Mouse (Mus musculus) kidney, postnatal 0 days (tissue): ENCODE measurements around the gene Ccsap. TPM values are rescaled to one million over a fixed set of nuclear protein-coding genes. Genes with fewer than 3 reads are reported as not detected.
A peak's percentile ranks its signal among the peaks of the same experiment; 100 is the strongest.

Experiments used
- ATAC-seq: fragments of 200-750 bp; cut with Nextera tagmentation; replicated peaks from 2 replicates; pipeline ENCODE4 v1.8.0; 2017; ENCODE audit warnings: low read depth, moderate number of reproducible peaks, moderate TSS enrichment, moderate library complexity; ENCODE audit not compliant: low FRiP score
- DNase-seq: peaks from one replicate; pipeline ENCODE4 v3.0.0-alpha.2; 2016; ENCODE audit warnings: low spot score
- H3K27ac ChIP-seq: fragments of 300-500 bp; sonication (generic); 2 replicates; pipeline ENCODE4 v1.5.1; 2014; ENCODE audit warnings: mild to moderate bottlenecking
- H3K27me3 ChIP-seq: fragments of 300-500 bp; sonication (generic); 2 replicates; pipeline ENCODE4 v1.6.1; 2014; ENCODE audit warnings: low read length, mixed read lengths; ENCODE audit not compliant: insufficient read depth
- H3K36me3 ChIP-seq: fragments of 300-500 bp; sonication (generic); 2 replicates; pipeline ENCODE4 v1.6.1; 2014; ENCODE audit warnings: low read length, mixed read lengths; ENCODE audit not compliant: insufficient read depth
- H3K4me1 ChIP-seq: fragments of 300-500 bp; sonication (generic); replicated peaks from 2 replicates; pipeline ENCODE4 v1.6.1; 2014; ENCODE audit warnings: antibody characterized with exemption, low read length, mixed read lengths; ENCODE audit not compliant: insufficient read depth
- H3K4me2 ChIP-seq: fragments of 300-500 bp; sonication (generic); 2 replicates; pipeline ENCODE4 v1.6.1; 2014; ENCODE audit warnings: mild to moderate bottlenecking, low read length, moderate library complexity, mixed read lengths
- H3K4me3 ChIP-seq: fragments of 300-500 bp; sonication (generic); replicated peaks from 2 replicates; pipeline ENCODE4 v1.5.1; 2014; ENCODE audit warnings: low read depth, low read length
- H3K9ac ChIP-seq: fragments of 300-500 bp; sonication (generic); 2 replicates; pipeline ENCODE4 v1.6.1; 2014; ENCODE audit warnings: low read depth, low read length
- H3K9me3 ChIP-seq: fragments of 300-500 bp; sonication (generic); replicated peaks from 2 replicates; pipeline ENCODE4 v1.6.1; 2016; ENCODE audit warnings: low read length, inconsistent platforms, mixed read lengths
- CTCF ChIP-seq: IDR thresholded peaks from 2 replicates; pipeline ENCODE4 v1.5.1; 2016; ENCODE audit warnings: antibody characterized with exemption, low read depth, mild to moderate bottlenecking, moderate library complexity
- WGBS: fragments of 180-500 bp; shearing (Covaris S2); extraction: QIAGEN DNeasy Blood & Tissue Kit; methylation state at CpG from one replicate; pipeline ENCODE4 v1.1.7; 2014; 5-methylcytosine and 5-hydroxymethylcytosine counted together
- polyA plus RNA-seq: library from polyadenylated mRNA; unstranded; fragments of >200 nt; fragmentation: Nextera tagmentation; extraction: Ambion mirVana; gene quantifications from 2 replicates; pipeline ENCODE4 v1.2.1, GENCODE M21; 2015

Ccsap gene
- polyA plus RNA-seq, 1 experiment from 2014 or later: 1.8 TPM

GRCm38 (mm10) chr8:123805718-123806373 is 54.2 kb downstream of the Ccsap start, which contains the start of gene Rab4a:
Rab4a (plus strand) TSS chr8:123805985.
- no peaks in the 10 kb centered on the region for H3K9me3 ChIP-seq
- WGBS: under 1% methylated on average over 48 of the region's 48 CpGs

GRCm38 (mm10) chr8:123805209-123805717 is 54.7 kb downstream of the Ccsap start:
- Histone ChIP-seq H3K9me3 (no peaks in the 10 kb centered on the region), H3K9ac (peak overlapping the region; percentile 78), H3K4me2 (peak overlapping the region; percentile 76), H3K27me3 (no peaks in the 10 kb centered on the region), H3K27ac (peak overlapping the region; percentile 72), H3K4me1 (peaks cover 14% of the 10 kb centered on the region), H3K36me3 (no peaks in the 10 kb centered on the region), H3K4me3 (peak overlapping the region; percentile 85)
- 19% methylated on average over 15 of the region's 15 CpGs for WGBS
- no peak for DNase-seq
- no peak; the same call in 1 of the 2 replicates for ATAC-seq
- no peak for TF ChIP-seq CTCF

More at GRCm38 (mm10) chr8:123805718-123806373, 54.2 kb downstream of the Ccsap start, which contains the start of gene Rab4a:
- Histone ChIP-seq H3K9ac (peak within 1 kb of the TSS; percentile 78), H3K27ac (peak within 1 kb of the TSS; percentile 72), H3K4me2 (peak within 1 kb of the TSS; percentile 76), H3K36me3 (no peaks in the 10 kb centered on the region), H3K4me1 (peaks cover 14% of the 10 kb centered on the region), H3K27me3 (no peaks in the 10 kb centered on the region), H3K4me3 (peak within 1 kb of the TSS; percentile 85)
- DNase-seq (peak; percentile 95), ATAC-seq (peak; percentile 91)
- TF ChIP-seq CTCF: no peak

DNA sequence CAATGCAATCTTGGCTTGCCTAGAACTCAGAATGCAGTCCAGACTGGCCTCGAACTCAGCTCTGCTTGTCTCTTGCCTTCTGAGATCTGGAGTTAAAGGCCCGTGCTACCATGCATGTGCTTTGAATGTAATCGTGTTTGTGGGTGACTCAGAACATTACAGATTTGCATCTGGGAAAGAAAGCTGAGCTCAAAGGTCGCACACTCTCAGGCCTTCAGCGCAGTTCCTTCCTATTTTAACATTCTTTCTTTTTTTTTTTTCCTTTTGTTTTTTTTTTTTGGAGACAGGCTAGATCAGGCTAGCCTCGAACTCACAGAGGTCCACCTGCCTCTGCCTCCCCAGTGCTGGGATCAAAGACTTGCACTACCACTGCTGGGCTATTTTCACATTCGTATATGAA is 55.4 kb downstream of the Ccsap start:
- 80% methylated on average over 7 of the region's 7 CpGs for WGBS
- no peaks in the 10 kb centered on the region for H3K36me3 ChIP-seq
- no peak for ATAC-seq

GRCm38 (mm10) chr8:123803639-123804038 is 56.4 kb downstream of the Ccsap start:
- Histone ChIP-seq H3K9ac (no peak overlapping the region), H3K4me3 (no peak overlapping the region), H3K36me3 (no peaks in the 10 kb centered on the region), H3K27me3 (no peaks in the 10 kb centered on the region), H3K4me2 (no peak overlapping the region), H3K4me1 (peaks cover 14% of the 10 kb centered on the region), H3K9me3 (no peaks in the 10 kb centered on the region), H3K27ac (no peak overlapping the region)
- ATAC-seq (no peak), DNase-seq (no peak)
- no peak for TF ChIP-seq CTCF
- 80% methylated on average over 1 of the region's 1 CpGs for WGBS

More for the DNA sequence above, 55.4 kb downstream of the Ccsap start:
- no peak for TF ChIP-seq CTCF
- Histone ChIP-seq H3K9me3 (no peaks in the 10 kb centered on the region), H3K27me3 (no peaks in the 10 kb centered on the region), H3K4me3 (no peak overlapping the region), H3K4me2 (no peak overlapping the region), H3K9ac (no peak overlapping the region), H3K27ac (no peak overlapping the region), H3K4me1 (peaks cover 14% of the 10 kb centered on the region)
- DNase-seq: no peak

GRCm38 (mm10) chr8:123801538-123801937 is 58.5 kb downstream of the Ccsap start:
- no peak overlapping the region for H3K4me2 ChIP-seq
- no peak for TF ChIP-seq CTCF

GRCm38 (mm10) chr8:123800867-123801266 is 59.1 kb downstream of the Ccsap start:
- no peak for DNase-seq
- Histone ChIP-seq H3K27me3 (no peaks in the 10 kb centered on the region), H3K4me1 (no peaks in the 10 kb centered on the region; the same call in 1 of the 2 replicates), H3K9me3 (no peaks in the 10 kb centered on the region), H3K4me2 (no peak overlapping the region), H3K36me3 (no peaks in the 10 kb centered on the region), H3K9ac (no peak overlapping the region), H3K4me3 (no peak overlapping the region), H3K27ac (no peak overlapping the region)
- no peak for TF ChIP-seq CTCF
- WGBS: 97% methylated on average over 7 of the region's 7 CpGs
- ATAC-seq: no peak

More at GRCm38 (mm10) chr8:123801538-123801937, 58.5 kb downstream of the Ccsap start:
- Histone ChIP-seq H3K36me3 (no peaks in the 10 kb centered on the region), H3K27me3 (no peaks in the 10 kb centered on the region), H3K4me1 (peaks cover 1% of the 10 kb centered on the region; the same call in 1 of the 2 replicates), H3K9ac (no peak overlapping the region), H3K4me3 (no peak overlapping the region), H3K9me3 (no peaks in the 10 kb centered on the region), H3K27ac (no peak overlapping the region)
- no peak for DNase-seq
- no peak for ATAC-seq
- WGBS: 84% methylated on average over 2 of the region's 2 CpGs
